8 mouse cellular contexts compared by ENCODE assay signal in the genomic region with DNA sequence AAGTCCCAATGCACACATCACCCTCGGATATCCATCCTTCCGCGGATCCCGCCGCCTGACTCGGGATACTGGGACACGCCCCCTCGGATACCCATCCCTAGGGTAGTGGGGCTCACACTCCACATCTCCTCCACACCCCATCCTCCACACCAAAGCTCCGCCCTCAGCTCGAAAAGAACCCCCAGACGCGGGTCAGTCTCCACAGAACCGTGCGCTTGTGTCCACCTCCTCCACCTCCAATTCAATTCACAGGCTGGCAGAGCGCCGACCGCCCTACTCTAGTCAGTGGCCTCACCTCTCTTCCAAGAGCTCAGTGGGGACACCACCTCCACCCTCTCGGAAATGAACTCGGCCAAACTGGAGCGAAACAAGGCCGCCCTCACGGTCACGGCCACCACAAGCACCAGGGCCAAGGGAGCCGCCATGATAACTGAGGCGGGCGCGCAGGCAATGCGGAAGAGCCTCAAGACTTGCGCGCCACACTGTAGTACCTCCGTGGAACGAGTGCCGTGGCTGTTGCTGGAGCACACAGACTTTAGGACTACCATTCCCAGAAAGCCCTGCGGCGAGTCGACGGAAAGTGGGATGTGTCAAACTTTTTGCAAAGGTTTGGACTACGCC. TPM values are rescaled to one million over a fixed set of nuclear protein-coding genes. Genes with fewer than 3 reads are reported as not detected.
A peak's percentile ranks its signal among the peaks of the same experiment; 100 is the strongest.
DNase-seq lines count a peak whose midpoint lies in the region; ATAC-seq and TF ChIP-seq lines count a peak whose summit lies in the region.

A gene (minus strand): TSS at position 460 of the 621 bp plus-strand sequence.

- peak within 1 kb of the TSS; percentile 84 for H3K4me2 ChIP-seq in forebrain, postnatal 0 days (ENCODE audit: low read depth)
- peak within 1 kb of the TSS; percentile 77 for H3K4me2 ChIP-seq in lung, embryonic 15.5 days

- peak; percentile 100 for ATAC-seq in forebrain, postnatal 0 days
- peak; percentile 99 for ATAC-seq in lung, embryonic 15.5 days (ENCODE audit: borderline replicate concordance, extremely low read depth, low FRiP score, low TSS enrichment)

- no peak for TF ChIP-seq EP300 in MEL (IDR thresholded peaks at IDR 0.05; ENCODE audit: low read depth in 1 of 2, low read length in 2 of 2)

- DNase-seq in MEL (ENCODE audit: low read depth, low spot score), result peak; percentile 98
- peak; percentile 95 to 96 for DNase-seq in cerebellum, adult 2 months
- peak; percentile 96 for DNase-seq in forebrain, postnatal 0 days
- DNase-seq in heart, postnatal 4 days, result peak; percentile 93
- DNase-seq in layer of hippocampus, adult 8-10 months (ENCODE audit: low spot score in 2 of 2), result peak; percentile 93 to 97
- peak; percentile 92 for DNase-seq in ovary, adult 18-20 months (ENCODE audit: low spot score)
- DNase-seq in thymus, postnatal 0 days (ENCODE audit: low spot score), result peak; percentile 94

- TF ChIP-seq CTCF in MEL (IDR thresholded peaks at IDR 0.05 in 2 of 3, conservative IDR thresholded peaks at IDR 0.05 in 1 of 3; ENCODE audit: control insufficient read depth in 1 of 3, insufficient read depth in 1 of 3, low read depth in 2 of 3, low read length in 3 of 3, poor library complexity in 1 of 3, severe bottlenecking in 1 of 3), result 0 out of 6 replicates have a peak, but pooled peaks of 1 of the 3 experiments have one; percentile 1
- no peak for TF ChIP-seq CTCF in cerebellum, adult 2 months (IDR thresholded peaks at IDR 0.05; ENCODE audit: borderline replicate concordance, insufficient read depth, low read depth, low read length)
- TF ChIP-seq CTCF in forebrain, postnatal 0 days (IDR thresholded peaks at IDR 0.05; ENCODE audit: low read depth), result no peak

- under 1% methylated on average over 38 of the region's 38 CpGs for WGBS in cerebellum, adult 2 months
- under 1% methylated on average over 38 of the region's 38 CpGs for WGBS in forebrain, postnatal 0 days
- under 1% methylated on average over 38 of the region's 38 CpGs for WGBS in lung, embryonic 15.5 days

- H3K79me2 ChIP-seq in MEL (ENCODE audit: control insufficient read depth, insufficient read depth, low read length, poor library complexity), result peaks cover 19% of the 10 kb centered on the region

- H3K4me3 ChIP-seq in MEL (ENCODE audit: control insufficient read depth in 1 of 2, insufficient read depth in 1 of 2, low read depth in 2 of 2, low read length in 2 of 2), result peak within 1 kb of the TSS; percentile 87 to 92
- peak within 1 kb of the TSS; percentile 67 for H3K4me3 ChIP-seq in cerebellum, adult 2 months (replicated peaks; ENCODE audit: insufficient read depth, low read depth, low read length)
- H3K4me3 ChIP-seq in forebrain, postnatal 0 days (ENCODE audit: low read depth, low read length), result peak within 1 kb of the TSS; percentile 60
- peak within 1 kb of the TSS; percentile 69 for H3K4me3 ChIP-seq in lung, embryonic 15.5 days

- TF ChIP-seq RAD21 in MEL (IDR thresholded peaks at IDR 0.05; ENCODE audit: low read depth, low read length), result no peak

- H3K9me3 ChIP-seq in MEL (replicated peaks; ENCODE audit: insufficient read depth, low read length), result no peaks in the 10 kb centered on the region
- no peaks in the 10 kb centered on the region for H3K9me3 ChIP-seq in forebrain, postnatal 0 days (ENCODE audit: low read length)
- H3K9me3 ChIP-seq in lung, embryonic 15.5 days, result no peaks in the 10 kb centered on the region

- H3K27ac ChIP-seq in MEL (ENCODE audit: control insufficient read depth, low read depth, low read length), result peak within 1 kb of the TSS; percentile 68
- 0 out of 2 replicates have a peak within 1 kb of the TSS, but pooled peaks have one; percentile 1 for H3K27ac ChIP-seq in cerebellum, adult 2 months (ENCODE audit: insufficient read depth, low read length)
- peak within 1 kb of the TSS; percentile 75 for H3K27ac ChIP-seq in forebrain, postnatal 0 days (ENCODE audit: low read depth, low read length)
- H3K27ac ChIP-seq in lung, embryonic 15.5 days, result peak within 1 kb of the TSS; percentile 63

- H3K4me1 ChIP-seq in MEL (ENCODE audit: control insufficient read depth in 1 of 2, insufficient read depth in 2 of 2, low read length in 2 of 2), result peaks cover 6% of the 10 kb centered on the region in 2 experiments
- H3K4me1 ChIP-seq in cerebellum, adult 2 months (ENCODE audit: control insufficient read depth, insufficient read depth, low read length), result no peaks in the 10 kb centered on the region
- no peaks in the 10 kb centered on the region; the same call in 1 of the 2 replicates for H3K4me1 ChIP-seq in forebrain, postnatal 0 days (ENCODE audit: insufficient read depth)
- H3K4me1 ChIP-seq in lung, embryonic 15.5 days, result peaks cover 14% of the 10 kb centered on the region

- peak within 1 kb of the TSS; percentile 90 for H3K9ac ChIP-seq in MEL (ENCODE audit: control insufficient read depth, low read depth, low read length, poor library complexity, severe bottlenecking)
- peak within 1 kb of the TSS; percentile 68 for H3K9ac ChIP-seq in forebrain, postnatal 0 days
- peak within 1 kb of the TSS; percentile 58 for H3K9ac ChIP-seq in lung, embryonic 15.5 days

- peaks cover 0 to 14% of the 10 kb centered on the region in 2 experiments; a peak in 2 of 4 replicates for H3K36me3 ChIP-seq in MEL (ENCODE audit: control insufficient read depth in 1 of 2, insufficient read depth in 2 of 2, low read length in 2 of 2)
- H3K36me3 ChIP-seq in forebrain, postnatal 0 days (ENCODE audit: insufficient read depth), result no peaks in the 10 kb centered on the region
- no peaks in the 10 kb centered on the region for H3K36me3 ChIP-seq in lung, embryonic 15.5 days

- peak; percentile 84 for TF ChIP-seq POLR2A in MEL (IDR thresholded peaks at IDR 0.05; ENCODE audit: control insufficient read depth in 1 of 2, insufficient read depth in 1 of 2, low read depth in 1 of 2, low read length in 2 of 2, poor library complexity in 1 of 2)
- peak; percentile 64 for TF ChIP-seq POLR2A in cerebellum, adult 2 months (IDR thresholded peaks at IDR 0.05; ENCODE audit: borderline replicate concordance, insufficient read depth, low read length)

- H3K27me3 ChIP-seq in MEL (ENCODE audit: control insufficient read depth in 1 of 2, insufficient read depth in 2 of 2, low read length in 2 of 2), result no peaks in the 10 kb centered on the region
- H3K27me3 ChIP-seq in cerebellum, adult 2 months (ENCODE audit: control insufficient read depth, insufficient read depth, low read length), result no peaks in the 10 kb centered on the region
- no peaks in the 10 kb centered on the region for H3K27me3 ChIP-seq in forebrain, postnatal 0 days (ENCODE audit: insufficient read depth, low read length)
- H3K27me3 ChIP-seq in lung, embryonic 15.5 days, result no peaks in the 10 kb centered on the region

TF ChIP-seq in MEL, 35 proteins besides CTCF, POLR2A, EP300 and RAD21 (continues in another document):
- TF ChIP-seq NRF1 (IDR thresholded peaks at IDR 0.05; ENCODE audit: insufficient read depth, low read depth, low read length, poor library complexity, severe bottlenecking) (peak; percentile 71), UBTF (IDR thresholded peaks at IDR 0.05; ENCODE audit: borderline replicate concordance, insufficient read depth, low read depth, low read length) (no peak), HCFC1 (IDR thresholded peaks at IDR 0.05; ENCODE audit: low read depth, low read length) (peak; percentile 100), ELF1 (IDR thresholded peaks at IDR 0.05; ENCODE audit: low read depth, low read length) (peak; percentile 98), TBP (IDR thresholded peaks at IDR 0.05; ENCODE audit: low read depth, low read length) (peak; percentile 35; the same call in 1 of the 2 replicates), MXI1 (IDR thresholded peaks at IDR 0.05; ENCODE audit: low read depth, low read length) (peak; percentile 95), POLR2AphosphoS2 (IDR thresholded peaks at IDR 0.05; ENCODE audit: low read length) (0 out of 2 replicates have a peak, but pooled peaks have one; percentile 53), MAFK (IDR thresholded peaks at IDR 0.05; ENCODE audit: borderline replicate concordance, low read depth, low read length) (no peak), MYC (IDR thresholded peaks at IDR 0.05; ENCODE audit: low read depth, low read length) (peak; percentile 77; the same call in 1 of the 2 replicates), USF2 (IDR thresholded peaks at IDR 0.05; ENCODE audit: borderline replicate concordance in 1 of 2, insufficient read depth in 1 of 2, low read depth in 1 of 2, low read length in 2 of 2) (no peak), MAX (IDR thresholded peaks at IDR 0.05; ENCODE audit: low read length) (no peak; the same call in 1 of the 2 replicates), ZMIZ1 (IDR thresholded peaks at IDR 0.05; ENCODE audit: low read depth, low read length) (no peak), NELFE (IDR thresholded peaks at IDR 0.05; ENCODE audit: low read depth, low read length) (peak; percentile 73), POLR2AphosphoS5 (IDR thresholded peaks at IDR 0.05; ENCODE audit: borderline replicate concordance, low read depth, low read length) (no peak), MAZ (IDR thresholded peaks at IDR 0.05; ENCODE audit: low read depth, low read length) (no peak), TCF12 (IDR thresholded peaks at IDR 0.05; ENCODE audit: low read depth, low read length) (peak; percentile 17; the same call in 1 of the 2 replicates), CHD1 (IDR thresholded peaks at IDR 0.05; ENCODE audit: low read depth, low read length) (no peak; the same call in 1 of the 2 replicates), SMC3 (IDR thresholded peaks at IDR 0.05; ENCODE audit: low read depth, low read length) (no peak), BHLHE40 (IDR thresholded peaks at IDR 0.05; ENCODE audit: borderline replicate concordance, low read depth, low read length) (no peak), E2F4 (IDR thresholded peaks at IDR 0.05; ENCODE audit: borderline replicate concordance, low read depth, low read length) (0 out of 2 replicates have a peak, but pooled peaks have one; percentile 33), ETS1 (IDR thresholded peaks at IDR 0.05; ENCODE audit: low read depth, low read length) (0 out of 2 replicates have a peak, but pooled peaks have one; percentile 26), ZC3H11A (IDR thresholded peaks at IDR 0.05; ENCODE audit: low read depth, low read length) (no peak)

RNA-seq across cellular contexts. Expression of the gene that starts here (rescaled TPM):
- total RNA-seq in MEL (2012; rRNA removed), result 27.7 and 30.1 TPM in 2 replicates
- 10 to 100 TPM in 1 of 2 experiments, not detected in 1; 59.0 TPM for polyA plus RNA-seq in MEL (2012; ENCODE audit: insufficient read depth in 1 of 2, insufficient read length in 2 of 2, low read depth in 1 of 2, low replicate concordance in 2 of 2, missing spikeins in 1 of 2)
- 38.3 TPM in 2 replicates for polyA plus RNA-seq in cerebellum, adult 2 months (2012; rRNA removed)
- 26.5 and 31.2 TPM in 2 replicates for total RNA-seq in forebrain, postnatal 0 days (2014; rRNA removed)
- polyA plus RNA-seq in forebrain, postnatal 0 days (2015; fragmentation: Nextera tagmentation; extraction: Ambion mirVana), result 50.2 and 50.7 TPM in 2 replicates
- 10 to 100 TPM; 39.4 to 42.7 TPM for total RNA-seq in heart, postnatal 4 days (2021)
- total RNA-seq in layer of hippocampus, adult 8-10 months (2022), result 10 to 100 TPM; 27.7 to 32.6 (median 30.2) TPM
- 47.5 and 52.2 TPM in 2 replicates for polyA plus RNA-seq in lung, embryonic 15.5 days (2015; fragmentation: Nextera tagmentation; extraction: Ambion mirVana)
- polyA plus RNA-seq in thymus, postnatal 0 days (2015; fragmentation: Nextera tagmentation; extraction: Ambion mirVana), result 30.7 and 39.2 TPM in 2 replicates

Comparison
In these comparisons a context has a peak if more than half of its experiments do, and no peak if none do; other contexts are left out.
1. Peak in every context shown above with its lines: DNase-seq, ATAC-seq, H3K4me3 ChIP-seq and H3K27ac ChIP-seq.
2. H3K27ac ChIP-seq: peak in every context shown above with its lines; median percentile 75 in forebrain, postnatal 0 days; 68 in MEL; 63 in lung, embryonic 15.5 days; 1 in cerebellum, adult 2 months.